Mouse (Mus musculus): ENCODE data around the gene Cpsf6.

DNA sequence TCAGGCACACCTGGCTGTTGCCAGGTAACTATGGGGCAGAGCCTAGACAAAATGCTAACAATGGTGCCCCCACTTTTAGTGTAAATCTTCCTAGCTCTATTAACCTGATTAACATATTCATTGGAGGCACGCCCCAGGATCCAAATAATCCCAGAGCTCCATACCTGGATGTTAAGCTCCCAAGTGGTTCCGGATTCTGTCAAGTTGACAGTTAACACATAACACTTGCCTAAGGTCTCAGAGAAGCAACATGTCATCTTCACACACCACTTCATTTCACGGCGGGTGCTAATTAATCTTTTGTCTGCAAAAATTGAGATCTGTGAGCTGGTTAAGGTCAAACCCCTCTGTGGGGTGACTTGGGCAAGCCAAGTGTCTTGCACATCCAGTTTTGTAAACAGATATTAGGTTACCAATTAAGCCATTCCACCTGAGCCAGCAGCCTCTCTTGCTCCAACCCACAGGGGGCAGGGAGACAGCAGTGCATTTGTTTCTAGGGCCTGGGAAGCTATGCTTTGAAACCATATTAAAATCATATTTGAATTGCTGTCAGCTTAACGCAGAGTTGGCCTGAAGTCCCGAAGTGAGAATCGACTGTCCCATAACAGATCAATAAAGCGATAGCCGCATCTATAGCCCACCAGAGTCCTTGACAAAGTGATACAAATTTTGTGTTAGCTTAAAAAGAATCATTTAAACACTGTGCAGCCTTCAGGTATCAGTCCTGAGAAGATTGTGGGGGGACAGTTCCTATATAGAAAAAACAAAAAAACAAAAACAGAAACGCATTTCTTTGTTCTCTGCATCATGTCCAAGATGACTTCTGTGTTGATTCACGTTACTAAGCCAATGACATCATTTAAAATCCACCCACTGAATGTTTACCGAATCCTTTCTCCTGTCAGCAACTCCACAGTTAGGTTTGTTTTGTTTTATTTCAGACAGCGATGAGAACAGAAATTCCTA, 34.0 kb upstream of the Cpsf6 start:
- no peak for TF ChIP-seq USF1 (IDR thresholded peaks at IDR 0.05; ENCODE audit: low read depth)
- no peak for TF ChIP-seq MYOG (IDR thresholded peaks at IDR 0.05; ENCODE audit: control insufficient read depth in 1 of 3, insufficient read depth in 1 of 3, insufficient read length in 2 of 3, low read depth in 2 of 3)

All from myocyte (in vitro differentiated cells).